Mouse (Mus musculus) kidney, postnatal 14 days (tissue): Measurements from ENCODE around the gene Gm15056.

Experiments used
- DNase-seq: peaks from one replicate; pipeline ENCODE4 v3.0.0; 2022; ENCODE audit warnings: mixed read lengths

Gene Gm15056

DNA sequence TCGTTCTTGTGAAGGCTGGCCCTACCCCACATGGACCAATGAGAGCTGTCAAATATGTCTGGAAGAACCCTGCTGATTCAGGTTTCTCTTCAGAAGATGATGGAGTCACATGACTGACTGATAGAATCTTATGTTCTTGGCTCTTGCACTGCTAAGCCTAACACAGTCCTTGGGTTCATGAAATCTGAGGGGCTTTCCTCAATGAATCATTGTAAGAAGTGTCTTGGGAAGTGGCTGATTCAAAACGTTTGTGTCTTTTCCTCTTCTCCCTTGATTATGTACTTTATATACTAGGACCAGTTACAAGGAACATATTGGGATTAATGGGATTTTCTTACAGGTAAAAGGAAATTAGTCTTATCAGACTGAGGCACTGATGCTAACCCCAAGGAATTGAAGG, at the start of gene Gm15056:
Gm15056 (minus strand) TSS at position 101 of the 400 bp plus-strand sequence.
- no peak for DNase-seq

DNA sequence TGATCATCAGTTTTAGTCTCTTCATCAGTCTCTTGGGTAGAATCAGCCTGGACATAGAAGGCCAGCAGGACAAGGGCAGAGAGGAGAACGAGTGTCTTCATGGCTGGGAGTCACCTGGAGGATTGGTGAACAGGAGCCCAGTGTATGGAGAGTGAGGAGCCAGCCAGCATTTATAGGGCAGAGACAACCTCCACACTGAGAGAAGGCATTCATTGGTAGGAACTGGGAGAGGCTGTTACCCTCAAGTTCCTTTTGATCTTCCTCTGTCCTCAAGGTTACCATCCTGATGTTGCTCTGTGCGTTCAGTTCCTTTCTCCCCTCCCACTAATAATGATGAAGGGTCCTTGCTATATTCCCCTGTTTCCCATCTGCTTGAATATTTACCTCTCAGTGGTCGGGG, 42.2 kb upstream of the Gm15056 start, which contains the start of gene AY761185:
AY761185 (minus strand) TSS at position 101 of the 400 bp plus-strand sequence.
- no peak for DNase-seq

DNA sequence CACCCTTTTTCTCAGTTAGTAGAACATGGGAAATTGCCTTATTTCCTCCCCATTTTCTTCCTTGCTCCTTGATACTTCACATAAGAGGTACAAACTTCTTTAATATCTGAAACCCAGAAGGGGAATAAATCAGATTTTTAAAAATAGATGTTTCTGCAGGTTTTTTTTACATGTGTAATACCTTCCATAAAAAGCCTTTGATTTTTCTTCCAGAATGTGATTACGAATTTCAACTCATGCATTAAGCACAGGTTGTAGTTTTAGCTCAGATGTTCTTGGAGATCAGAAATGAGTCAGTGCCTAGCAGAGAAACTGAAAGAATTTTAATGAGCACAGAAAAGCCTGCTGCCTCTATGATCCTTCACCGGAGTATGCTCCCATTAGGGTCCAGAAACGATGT, 19.5 kb upstream of the Gm15056 start, which contains the start of gene Gm6040:
Gm6040 (minus strand) TSS at position 101 of the 400 bp plus-strand sequence.
- DNase-seq, result no peak

DNA sequence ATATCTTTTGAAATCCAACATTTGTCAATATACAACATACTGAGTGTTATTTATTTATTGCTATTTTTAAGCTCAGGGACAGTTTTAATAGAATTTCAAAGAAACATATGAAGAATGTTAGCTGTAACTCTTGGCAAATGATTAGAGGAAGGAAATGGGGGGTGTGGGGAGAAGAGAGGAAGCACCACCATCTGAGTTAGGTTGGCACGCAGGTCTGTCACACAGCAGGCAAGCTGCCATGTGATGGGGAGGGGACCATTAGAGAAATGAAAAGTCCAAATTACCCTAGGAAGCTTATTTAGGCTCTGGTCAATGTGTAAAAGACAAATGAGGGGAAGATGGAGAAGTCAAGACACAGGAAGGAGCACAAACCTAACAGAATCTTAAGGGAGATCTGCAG, 9.9 kb upstream of the Gm15056 start:
- no peak for DNase-seq

DNA sequence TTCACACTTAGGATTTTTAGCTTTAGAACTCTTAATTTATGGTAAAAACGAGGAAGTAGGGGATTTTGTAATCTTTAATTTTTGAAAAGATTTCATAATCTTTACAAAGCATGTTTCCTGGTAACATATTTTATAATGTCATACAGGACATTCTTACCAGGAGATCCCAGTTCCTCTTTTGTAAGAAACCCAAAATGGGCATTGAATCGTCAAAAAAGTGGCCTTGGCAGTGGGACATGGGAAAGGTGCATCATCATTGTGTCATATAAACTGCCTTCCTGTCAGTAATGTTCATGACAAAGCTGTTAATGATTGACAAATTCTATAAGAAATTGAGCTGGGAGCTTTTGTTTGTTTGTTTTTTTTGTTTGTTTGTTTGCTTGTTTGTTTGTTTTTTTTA, 5.8 kb upstream of the Gm15056 start:
- DNase-seq, result no peak

DNA sequence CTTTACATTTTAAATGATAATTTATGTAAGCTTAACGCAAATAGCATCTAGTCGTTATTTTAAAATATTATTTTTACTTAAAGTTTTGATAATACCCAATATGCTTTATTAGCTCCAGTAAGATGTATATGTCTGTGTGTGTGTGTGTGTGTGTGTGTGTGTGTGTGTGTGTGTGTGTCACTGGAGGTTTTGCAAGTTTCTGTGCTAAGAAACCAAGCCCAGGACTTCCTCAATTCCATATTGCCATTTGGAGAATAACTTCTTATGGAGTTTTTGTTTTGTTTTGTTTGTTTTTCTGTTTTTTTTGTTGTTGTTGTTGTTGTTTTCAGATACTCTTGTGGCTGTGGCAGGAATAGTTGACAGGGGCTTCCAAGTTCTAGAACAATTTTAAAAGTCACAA, 4.7 kb upstream of the Gm15056 start:
- DNase-seq, result no peak

DNA sequence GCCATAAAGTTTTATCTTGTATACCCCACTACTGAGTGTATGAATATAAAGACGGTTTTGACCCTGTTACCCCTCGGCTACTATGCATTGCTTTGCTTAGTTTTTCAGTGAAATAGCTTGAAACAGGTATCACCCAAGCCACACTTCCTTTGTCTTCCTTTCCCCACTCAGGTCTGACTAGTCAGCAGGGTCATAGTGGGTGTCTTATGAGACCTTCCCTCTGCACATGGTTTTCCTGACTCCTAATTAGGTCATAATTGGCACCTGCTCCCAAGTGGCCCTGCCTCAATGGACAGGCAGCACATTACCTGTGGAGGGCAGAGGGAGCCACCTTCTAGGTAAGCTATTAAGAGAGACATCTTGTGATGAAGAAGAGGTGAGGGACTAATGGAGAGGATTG, 10.1 kb downstream of the Gm15056 start, which contains the start of gene Defb33:
Defb33 (plus strand) TSS at position 301 of the 400 bp plus-strand sequence.
- no peak for DNase-seq

DNA sequence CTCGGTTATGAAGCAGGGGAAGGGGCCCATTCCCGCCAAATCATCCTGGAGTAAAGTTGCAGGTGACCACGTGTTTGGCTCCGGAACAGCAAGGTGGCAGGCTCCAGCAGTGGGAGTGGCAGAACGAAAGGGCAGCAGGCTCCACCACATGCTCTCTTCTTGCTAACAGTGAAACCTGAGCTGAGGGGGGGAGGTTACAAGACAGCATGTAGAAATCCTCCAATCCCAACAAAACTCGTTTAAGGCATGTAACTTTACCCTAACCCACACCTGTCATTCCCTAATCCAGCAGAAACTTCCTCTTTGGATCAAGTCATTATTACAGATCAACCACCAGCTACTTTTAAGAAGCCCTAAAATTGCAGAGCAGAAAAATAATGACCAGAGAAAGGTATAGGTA, 27.8 kb downstream of the Gm15056 start:
- no peak for DNase-seq
